Mouse (Mus musculus) urinary bladder, adult 2 months (tissue): ENCODE results near the gene Ltk. TPM values are rescaled to one million over a fixed set of nuclear protein-coding genes. Genes with fewer than 3 reads are reported as not detected.

Experiments used
- DNase-seq: peaks from one replicate; pipeline ENCODE4 v3.0.0; 2022; ENCODE audit warnings: low spot score
- polyA plus RNA-seq: library from polyadenylated mRNA; depleted of rRNA; stranded (reverse); fragments of >200 nt; gene quantifications from 2 replicates; pipeline ENCODE4 v1.2.3, GENCODE M21; 2012; rRNA removed

The Ltk gene
- 0.19 and 0.34 TPM in 2 replicates for polyA plus RNA-seq

DNA sequence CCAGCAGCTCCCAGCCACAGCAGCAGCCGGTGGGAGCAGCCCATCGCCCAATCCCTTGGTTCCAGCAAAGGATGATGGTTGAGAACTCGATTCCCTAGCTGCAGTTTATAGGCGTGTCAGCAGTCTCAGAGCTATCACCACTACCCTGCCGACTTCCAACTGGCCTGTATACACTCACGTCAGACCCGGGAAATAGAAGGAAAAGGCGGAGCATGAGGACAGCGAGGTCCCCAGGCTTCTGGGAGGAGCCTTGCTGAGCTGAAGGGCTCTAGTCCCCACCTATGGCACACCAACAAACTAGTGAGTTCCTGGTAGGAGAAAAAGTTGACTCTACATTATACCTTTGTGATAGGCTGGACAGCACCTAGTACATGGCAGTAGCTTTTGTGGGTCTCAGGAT, at the start of gene Ltk:
Gene Ltk, minus strand, starts transcription at position 181 of the 400 bp plus-strand sequence.
- no peak for DNase-seq

DNA sequence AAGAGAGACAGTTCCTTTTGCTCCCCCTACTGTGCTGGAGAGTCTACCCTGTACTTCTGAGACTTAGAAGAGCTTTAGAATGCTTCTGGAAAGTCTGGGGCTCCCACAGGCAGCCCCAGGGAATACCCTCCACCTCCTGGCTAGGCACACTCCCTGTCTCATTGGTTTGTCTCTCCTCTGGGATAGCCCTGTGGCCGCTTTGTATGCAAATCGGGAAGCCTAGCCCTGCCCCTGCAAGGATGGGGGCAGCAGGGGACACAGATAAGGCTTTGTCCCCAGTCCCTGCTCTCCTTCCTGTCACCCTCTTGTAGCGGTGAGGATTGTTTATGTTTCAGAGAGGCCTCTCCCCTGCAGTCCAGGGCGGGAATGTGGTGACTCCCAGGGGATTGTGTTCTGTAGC, 48.6 kb upstream of the Ltk start:
- no peak for DNase-seq

GRCm38 (mm10) chr2:119808438-119808837, 48.2 kb upstream of the Ltk start:
- DNase-seq, result no peak

DNA sequence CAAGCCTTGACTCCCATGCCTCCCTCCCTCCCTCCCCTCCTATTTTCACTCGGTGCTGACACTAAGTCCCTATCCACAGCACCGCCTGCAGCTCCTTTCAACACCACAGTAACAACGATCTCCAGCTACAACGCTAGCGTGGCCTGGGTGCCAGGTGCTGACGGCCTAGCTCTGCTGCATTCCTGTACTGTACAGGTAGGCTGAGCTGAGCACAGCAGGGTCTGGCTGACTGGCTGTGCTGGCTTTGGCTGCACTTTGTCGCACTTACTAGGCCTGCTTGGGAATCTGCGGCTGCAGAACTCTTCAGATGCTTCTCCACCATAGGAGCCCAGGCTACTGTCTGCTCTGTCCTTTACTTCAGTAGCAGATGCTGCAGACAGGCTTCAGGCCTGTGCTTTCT, 45.3 kb upstream of the Ltk start:
- no peak for DNase-seq

DNA sequence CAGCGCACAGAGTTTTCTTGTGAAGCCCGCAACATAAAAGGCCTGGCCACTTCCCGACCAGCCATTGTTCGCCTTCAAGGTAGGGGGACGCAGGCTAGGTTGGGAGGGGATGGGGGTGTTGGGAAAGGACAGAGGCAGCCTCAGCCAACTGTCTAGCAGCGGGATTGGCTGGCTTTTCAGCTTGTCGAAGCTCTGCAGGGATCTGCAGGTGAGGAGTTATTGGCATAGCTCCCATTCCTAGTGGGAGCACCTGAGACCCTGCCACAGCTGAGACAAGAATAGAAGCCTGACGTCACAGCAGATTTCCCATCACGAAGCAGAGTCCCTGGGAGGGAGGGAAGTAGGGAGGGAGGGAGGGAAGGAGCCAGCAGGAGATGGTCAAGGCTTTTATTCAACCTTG, 44.5 kb upstream of the Ltk start:
- DNase-seq, result no peak

- DNase-seq, result no peak
These were observed 44.0 kb upstream of the Ltk start for GRCm38 (mm10) chr2:119804275-119804628.

DNA sequence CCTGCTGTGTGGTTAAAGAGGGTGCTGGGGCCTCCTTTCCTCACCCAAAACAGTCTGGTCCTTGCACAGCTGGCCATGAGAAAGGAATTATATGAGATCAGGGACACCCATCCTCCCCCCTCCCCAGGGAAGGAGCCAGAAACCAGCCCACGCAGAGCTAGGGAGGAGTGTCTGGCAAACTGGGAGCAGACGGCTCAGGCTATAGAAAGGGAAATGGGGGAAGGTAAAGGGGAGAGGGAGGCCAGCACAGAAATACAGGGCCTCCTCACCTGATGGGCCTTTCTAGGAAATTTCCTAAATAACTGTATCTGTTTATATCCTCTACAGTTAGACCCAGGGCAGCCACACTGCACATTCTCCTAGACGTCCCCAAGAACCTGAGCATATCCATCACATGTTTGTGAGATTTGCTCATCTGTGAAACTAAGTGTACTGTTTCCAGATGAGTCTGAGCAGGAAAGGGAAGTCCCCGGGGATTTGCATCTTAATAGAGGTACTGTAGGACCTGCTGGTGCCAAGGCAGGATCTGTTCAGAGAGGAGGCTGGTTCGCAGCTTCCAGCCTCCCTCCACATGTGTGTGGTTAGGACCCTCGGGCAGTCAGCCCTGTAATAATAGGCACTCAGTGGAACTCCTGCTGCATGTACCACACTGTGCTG, 43.5 kb upstream of the Ltk start:
- DNase-seq, result no peak

DNA sequence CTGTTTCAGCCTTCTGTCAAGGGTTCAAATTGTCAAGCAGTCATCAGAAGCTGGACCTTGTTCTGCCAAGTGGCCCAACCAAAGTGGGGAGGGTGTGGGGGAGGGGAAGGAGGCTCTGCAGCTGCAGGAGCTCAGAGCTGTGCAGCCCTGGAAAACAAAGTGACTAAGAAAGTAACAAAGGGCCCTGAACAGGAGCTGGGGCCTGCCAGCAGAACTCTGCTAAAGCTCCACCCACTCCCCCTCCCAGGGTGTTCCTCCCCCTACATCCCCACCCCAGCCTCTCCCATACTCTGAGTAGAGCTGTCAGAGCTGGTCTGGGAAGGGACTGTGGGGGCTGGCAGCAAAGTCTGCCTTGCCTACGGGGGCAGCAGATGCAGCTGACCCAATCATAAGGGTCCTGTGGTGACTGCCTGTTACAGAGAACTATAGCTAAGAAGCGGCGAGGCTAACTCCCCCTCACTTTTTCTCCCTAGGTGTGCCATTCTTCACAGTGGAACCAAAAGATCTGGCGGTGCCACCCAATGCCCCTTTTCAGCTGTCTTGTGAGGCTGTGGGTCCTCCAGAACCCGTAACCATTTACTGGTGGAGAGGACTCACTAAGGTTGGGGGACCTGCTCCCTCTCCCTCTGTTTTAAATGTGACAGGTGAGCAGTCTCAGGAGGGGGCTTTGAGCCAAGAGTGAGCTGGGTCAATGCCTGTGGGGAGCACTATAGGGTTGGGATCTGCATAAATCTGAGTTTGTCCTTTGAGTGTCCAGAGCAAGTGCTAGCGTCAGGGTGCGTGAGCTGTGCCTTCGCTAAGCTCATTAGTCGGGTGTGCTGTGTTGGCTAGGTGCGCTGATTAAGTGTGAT, 42.8 kb upstream of the Ltk start:
- no peak for DNase-seq

- DNase-seq, result no peak
These were observed 40.9 kb upstream of the Ltk start for GRCm38 (mm10) chr2:119800876-119801846.

GRCm38 (mm10) chr2:119799961-119800550, 39.8 kb upstream of the Ltk start:
- no peak for DNase-seq

- peak; percentile 41 for DNase-seq
These were observed 39.1 kb upstream of the Ltk start for GRCm38 (mm10) chr2:119799181-119799960.

- peak; percentile 40 for DNase-seq
These were observed 38.2 kb upstream of the Ltk start for GRCm38 (mm10) chr2:119798246-119798927.

DNA sequence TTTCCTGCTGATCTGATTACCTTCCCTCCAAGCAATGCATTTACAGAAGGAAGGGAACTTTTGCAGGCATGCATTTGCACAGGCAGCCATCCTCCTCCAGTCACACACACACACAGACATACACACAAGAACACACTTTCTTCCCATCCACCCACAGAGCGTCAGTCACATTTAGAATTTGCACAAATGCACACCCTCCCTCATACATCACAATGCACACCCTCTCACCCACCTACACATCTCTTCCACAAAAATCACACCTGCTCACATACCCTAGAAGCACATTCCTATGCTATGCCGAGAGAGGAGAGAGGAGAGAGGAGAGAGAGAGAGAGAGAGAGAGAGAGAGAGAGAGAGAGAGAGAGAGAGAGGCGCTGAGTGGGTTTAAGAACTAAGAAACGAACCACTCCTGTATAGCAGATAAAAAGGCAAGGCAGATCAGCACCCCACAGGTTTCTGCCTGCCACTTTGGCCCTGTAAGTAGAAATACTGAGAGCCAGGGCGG, 37.1 kb upstream of the Ltk start, which contains the start of gene Tyro3:
Gene Tyro3, plus strand, starts transcription at position 455 of the 505 bp plus-strand sequence.
- DNase-seq, result no peak

DNA sequence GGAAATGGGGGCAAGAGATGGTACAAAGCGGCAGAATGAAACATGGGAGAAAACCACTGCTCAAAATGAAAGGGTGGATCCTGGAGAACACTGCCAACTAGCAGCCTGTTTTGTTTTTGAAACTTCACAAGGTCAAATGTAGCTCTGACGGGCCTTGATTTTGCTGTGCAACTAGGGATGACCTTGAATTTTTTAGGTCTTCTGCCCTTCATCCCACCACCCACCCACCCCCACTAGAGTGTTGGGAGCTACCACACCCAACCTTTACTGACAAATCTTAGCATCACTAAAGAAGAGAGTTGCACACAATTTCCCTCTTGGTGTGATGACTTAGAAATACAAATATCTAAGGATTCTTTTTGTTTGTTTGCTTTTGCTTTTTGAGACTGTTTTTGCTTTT, 29.8 kb upstream of the Ltk start:
- DNase-seq, result no peak

DNA sequence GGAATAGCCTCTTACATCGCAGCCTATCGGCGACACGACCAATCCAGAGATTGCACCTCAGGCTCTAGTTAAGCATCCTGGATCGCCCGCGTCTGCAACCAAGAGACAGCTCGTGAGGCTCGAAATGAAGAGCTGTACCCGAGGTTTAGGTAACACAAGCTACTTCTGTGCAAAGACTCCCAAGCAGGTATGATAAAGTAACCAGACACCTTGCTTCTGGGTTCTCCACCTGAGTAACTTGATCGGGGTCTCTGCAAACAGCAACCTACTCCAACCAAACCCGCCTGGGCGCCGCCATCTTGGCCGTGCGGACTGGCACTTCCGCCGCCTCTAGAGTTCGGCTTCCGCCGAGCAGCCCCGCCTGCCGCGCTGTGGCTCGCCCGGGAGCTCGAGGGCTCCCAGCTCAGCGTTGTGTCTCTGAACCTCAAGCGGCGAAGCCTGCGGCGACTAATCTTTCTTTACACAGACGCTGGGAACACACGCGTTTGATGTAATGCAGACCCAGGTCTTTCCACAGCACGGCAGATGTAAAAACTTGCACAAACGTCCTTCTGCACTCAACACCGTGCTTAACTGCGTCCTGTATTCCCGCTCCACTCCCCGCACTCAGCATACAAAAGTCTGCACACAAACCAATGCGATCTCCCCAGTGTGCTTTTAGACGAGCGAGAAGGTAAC, 27.1 kb upstream of the Ltk start, which contains the start of gene Rpap1:
Gene Rpap1, minus strand, starts transcription at position 332 of the 678 bp plus-strand sequence.
- peak; percentile 75 for DNase-seq

DNA sequence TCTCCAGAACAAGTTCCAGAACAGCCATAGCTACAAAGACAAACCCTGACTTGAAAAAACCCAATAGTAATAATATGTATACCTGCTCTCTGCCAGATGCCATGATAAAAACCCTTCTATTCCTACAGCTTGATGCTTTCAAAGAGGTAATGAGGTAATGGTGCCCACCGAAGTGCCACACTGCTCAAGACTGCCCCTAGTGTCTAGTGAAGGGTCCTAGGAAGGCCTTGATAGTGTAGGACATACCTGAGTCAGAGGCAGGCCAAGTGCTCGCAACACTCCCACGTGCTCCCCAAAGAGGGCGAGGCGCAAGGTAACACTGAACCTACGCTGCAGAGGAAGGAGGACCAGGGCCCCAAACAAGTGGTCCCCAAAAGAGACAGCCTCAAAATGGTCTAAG, 7.0 kb upstream of the Ltk start:
- no peak for DNase-seq

- DNase-seq, result no peak
These were observed 3.7 kb upstream of the Ltk start for GRCm38 (mm10) chr2:119763924-119764323.

DNA sequence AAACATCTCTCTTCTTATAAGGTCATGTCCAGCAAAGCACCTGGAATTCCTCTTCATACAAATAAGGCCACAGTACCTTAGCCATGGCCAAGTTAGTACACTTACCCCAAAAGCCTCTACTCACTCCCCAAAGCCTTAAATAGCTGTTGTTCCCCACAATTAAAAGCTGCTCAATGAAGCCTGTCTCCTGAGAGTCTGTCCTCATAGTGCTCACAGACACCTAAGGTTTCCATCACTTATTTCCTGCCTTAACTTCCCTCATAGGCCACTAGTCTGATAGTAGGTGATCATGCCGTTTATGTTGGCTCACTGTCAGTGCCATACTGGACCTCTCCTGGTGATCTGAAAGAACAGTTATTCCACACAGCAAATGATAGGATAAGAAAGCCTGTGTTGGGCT, 2.0 kb upstream of the Ltk start:
- DNase-seq, result no peak
